Mouse (Mus musculus): Measurements from ENCODE around the gene Nemp1.
"Not testable (repeated sequence)": the region's sequence is repeated elsewhere in the genome, so short reads cannot be mapped to it uniquely, and the experiment has no call there.

Nemp1 gene

GRCm38 (mm10) chr10:127645791-127646190 lies 20.9 kb upstream of the Nemp1 start:
- DNase-seq (ENCODE audit: low read depth): no peak

GRCm38 (mm10) chr10:127652906-127653638 lies 13.6 kb upstream of the Nemp1 start:
- no peak for DNase-seq (ENCODE audit: low read depth)

GRCm38 (mm10) chr10:127654970-127655579 lies 11.6 kb upstream of the Nemp1 start:
- DNase-seq (ENCODE audit: low read depth): no peak

- not testable (repeated sequence) for DNase-seq (ENCODE audit: low read depth)
These were observed 9.1 kb upstream of the Nemp1 start for GRCm38 (mm10) chr10:127657617-127658016.

GRCm38 (mm10) chr10:127658076-127658475 lies 8.6 kb upstream of the Nemp1 start:
- DNase-seq (ENCODE audit: low read depth): no peak

- DNase-seq (ENCODE audit: low read depth): no peak
These were observed 7.2 kb upstream of the Nemp1 start for GRCm38 (mm10) chr10:127659551-127659950.

GRCm38 (mm10) chr10:127661291-127661914 lies 5.3 kb upstream of the Nemp1 start:
- no peak for DNase-seq (ENCODE audit: low read depth)

- no peak for DNase-seq (ENCODE audit: low read depth)
These were observed 4.6 kb upstream of the Nemp1 start for GRCm38 (mm10) chr10:127661915-127662663.

- DNase-seq (ENCODE audit: low read depth): no peak
These were observed 3.9 kb upstream of the Nemp1 start for GRCm38 (mm10) chr10:127662666-127663253.

- no peak for DNase-seq (ENCODE audit: low read depth)
These were observed 3.1 kb upstream of the Nemp1 start for GRCm38 (mm10) chr10:127663590-127663989.

- no peak for DNase-seq (ENCODE audit: low read depth)
These were observed 2.5 kb upstream of the Nemp1 start for GRCm38 (mm10) chr10:127664166-127664565.

- no peak for DNase-seq (ENCODE audit: low read depth)
These were observed 1.8 kb upstream of the Nemp1 start for GRCm38 (mm10) chr10:127664891-127665290.

- no peak for DNase-seq (ENCODE audit: low read depth)
These were observed 1.1 kb upstream of the Nemp1 start for GRCm38 (mm10) chr10:127665366-127666181.

- DNase-seq (ENCODE audit: low read depth): no peak
These were observed 780 bp downstream of the Nemp1 start for GRCm38 (mm10) chr10:127667269-127668092.

GRCm38 (mm10) chr10:127668093-127669050 lies 1.7 kb downstream of the Nemp1 start, which contains the start of gene Nab2:
TSS of gene Nab2 (minus strand) at chr10:127668568.
- no peak for DNase-seq (ENCODE audit: low read depth)

GRCm38 (mm10) chr10:127669170-127669569 lies 2.5 kb downstream of the Nemp1 start:
- no peak for DNase-seq (ENCODE audit: low read depth)

GRCm38 (mm10) chr10:127670185-127670584 lies 3.5 kb downstream of the Nemp1 start:
- DNase-seq (ENCODE audit: low read depth): no peak

- no peak for DNase-seq (ENCODE audit: low read depth)
These were observed 4.6 kb downstream of the Nemp1 start for GRCm38 (mm10) chr10:127671276-127671675.

- no peak for DNase-seq (ENCODE audit: low read depth)
These were observed 7.5 kb downstream of the Nemp1 start for GRCm38 (mm10) chr10:127674046-127674655.

Data from c-Kit-positive CD71-positive TER-119-negative erythroid progenitor cells, embryonic 14.5 days (primary cell).